Mouse (Mus musculus): ENCODE results near the gene Serhl. TPM values are rescaled to one million over a fixed set of nuclear protein-coding genes. Genes with fewer than 3 reads are reported as not detected.
A peak's percentile ranks its signal among the peaks of the same experiment; 100 is the strongest.
"Not testable (repeated sequence)": the region's sequence is repeated elsewhere in the genome, so short reads cannot be mapped to it uniquely, and the experiment has no call there.

Gene Serhl
- polyA plus RNA-seq, 1 experiment from 2014 or later = 22.3 TPM

- 32% methylated on average over 3 of the region's 3 CpGs for WGBS
- not testable (repeated sequence) for H3K27me3 ChIP-seq (ENCODE audit: control insufficient read depth, insufficient read depth, low read length); H3K4me2 ChIP-seq (ENCODE audit: low read depth, low read length); H3K9ac ChIP-seq (replicated peaks; ENCODE audit: low read depth, low read length); ATAC-seq (ENCODE audit: low read depth); H3K27ac ChIP-seq (ENCODE audit: low read depth, low read length); H3K4me1 ChIP-seq (ENCODE audit: control insufficient read depth, insufficient read depth, low read length); H3K4me3 ChIP-seq (ENCODE audit: low read depth, low read length); H3K9me3 ChIP-seq (ENCODE audit: control insufficient read depth, low read length)
- H3K36me3 ChIP-seq (ENCODE audit: control insufficient read depth, insufficient read depth, low read length) = peaks cover 53% of the 10 kb centered on the region
Observed at GRCm38 (mm10) chr15:83127037-83127436, 37.7 kb downstream of the Serhl start.

GRCm38 (mm10) chr15:83129530-83130231 is 40.4 kb downstream of the Serhl start:
- Histone ChIP-seq H3K36me3 (ENCODE audit: control insufficient read depth, insufficient read depth, low read length) (peaks cover 72% of the 10 kb centered on the region), H3K27me3 (ENCODE audit: control insufficient read depth, insufficient read depth, low read length) (no peaks in the 10 kb centered on the region)

GRCm38 (mm10) chr15:83134671-83135070 is 45.4 kb downstream of the Serhl start:
- no peak overlapping the region for H3K9ac ChIP-seq (replicated peaks; ENCODE audit: low read depth, low read length)
- WGBS = 87% methylated on average over 6 of the region's 6 CpGs
- peaks cover 75% of the 10 kb centered on the region for H3K36me3 ChIP-seq (ENCODE audit: control insufficient read depth, insufficient read depth, low read length)
- ATAC-seq (ENCODE audit: low read depth) = no peak
- no peaks in the 10 kb centered on the region for H3K4me1 ChIP-seq (ENCODE audit: control insufficient read depth, insufficient read depth, low read length)
- H3K4me2 ChIP-seq (ENCODE audit: low read depth, low read length) = no peak overlapping the region
- H3K4me3 ChIP-seq (ENCODE audit: low read depth, low read length) = no peak overlapping the region
- no peak overlapping the region for H3K27ac ChIP-seq (ENCODE audit: low read depth, low read length)
- no peaks in the 10 kb centered on the region for H3K9me3 ChIP-seq (ENCODE audit: control insufficient read depth, low read length)
- no peaks in the 10 kb centered on the region for H3K27me3 ChIP-seq (ENCODE audit: control insufficient read depth, insufficient read depth, low read length)

More at GRCm38 (mm10) chr15:83129530-83130231, 40.4 kb downstream of the Serhl start:
- H3K4me3 ChIP-seq (ENCODE audit: low read depth, low read length) = no peak overlapping the region
- no peaks in the 10 kb centered on the region for H3K4me1 ChIP-seq (ENCODE audit: control insufficient read depth, insufficient read depth, low read length)
- 90% methylated on average over 7 of the region's 7 CpGs for whole genome bisulfite sequencing
- no peak for ATAC-seq (ENCODE audit: low read depth)
- no peaks in the 10 kb centered on the region for H3K9me3 ChIP-seq (ENCODE audit: control insufficient read depth, low read length)
- no peak overlapping the region for H3K9ac ChIP-seq (replicated peaks; ENCODE audit: low read depth, low read length)
- no peak overlapping the region for H3K27ac ChIP-seq (ENCODE audit: low read depth, low read length)
- H3K4me2 ChIP-seq (ENCODE audit: low read depth, low read length) = no peak overlapping the region

- no peaks in the 10 kb centered on the region for H3K4me1 ChIP-seq (ENCODE audit: control insufficient read depth, insufficient read depth, low read length)
- H3K9me3 ChIP-seq (ENCODE audit: control insufficient read depth, low read length) = no peaks in the 10 kb centered on the region
- H3K9ac ChIP-seq (replicated peaks; ENCODE audit: low read depth, low read length) = no peak overlapping the region
- no peak overlapping the region for H3K27ac ChIP-seq (ENCODE audit: low read depth, low read length)
- no peaks in the 10 kb centered on the region for H3K27me3 ChIP-seq (ENCODE audit: control insufficient read depth, insufficient read depth, low read length)
- no peak for ATAC-seq (ENCODE audit: low read depth)
- no peak overlapping the region for H3K4me2 ChIP-seq (ENCODE audit: low read depth, low read length)
- peaks cover 65% of the 10 kb centered on the region for H3K36me3 ChIP-seq (ENCODE audit: control insufficient read depth, insufficient read depth, low read length)
- WGBS = 98% methylated on average over 2 of the region's 2 CpGs
- no peak overlapping the region for H3K4me3 ChIP-seq (ENCODE audit: low read depth, low read length)
Observed at GRCm38 (mm10) chr15:83135654-83136053, 46.3 kb downstream of the Serhl start.

- 43% methylated on average over 5 of the region's 5 CpGs for WGBS
- peaks cover 10% of the 10 kb centered on the region; the same call in 1 of the 2 replicates for H3K4me1 ChIP-seq (ENCODE audit: control insufficient read depth, insufficient read depth, low read length)
- H3K9ac ChIP-seq (replicated peaks; ENCODE audit: low read depth, low read length) = no peak overlapping the region
- H3K9me3 ChIP-seq (ENCODE audit: control insufficient read depth, low read length) = no peaks in the 10 kb centered on the region
- peaks cover 6% of the 10 kb centered on the region; the same call in 1 of the 2 replicates for H3K36me3 ChIP-seq (ENCODE audit: control insufficient read depth, insufficient read depth, low read length)
- no peak overlapping the region for H3K4me3 ChIP-seq (ENCODE audit: low read depth, low read length)
- H3K27ac ChIP-seq (ENCODE audit: low read depth, low read length) = peak overlapping the region; percentile 28; the same call in 1 of the 2 replicates
- no peak overlapping the region for H3K4me2 ChIP-seq (ENCODE audit: low read depth, low read length)
- no peaks in the 10 kb centered on the region for H3K27me3 ChIP-seq (ENCODE audit: control insufficient read depth, insufficient read depth, low read length)
- no peak for ATAC-seq (ENCODE audit: low read depth)
Observed at GRCm38 (mm10) chr15:83142861-83143260, 53.6 kb downstream of the Serhl start.

- H3K9me3 ChIP-seq (ENCODE audit: control insufficient read depth, low read length) = no peaks in the 10 kb centered on the region
- no peaks in the 10 kb centered on the region for H3K27me3 ChIP-seq (ENCODE audit: control insufficient read depth, insufficient read depth, low read length)
- peaks cover 14% of the 10 kb centered on the region; the same call in 1 of the 2 replicates for H3K4me1 ChIP-seq (ENCODE audit: control insufficient read depth, insufficient read depth, low read length)
- H3K4me2 ChIP-seq (ENCODE audit: low read depth, low read length) = no peak overlapping the region
- no peak overlapping the region for H3K9ac ChIP-seq (replicated peaks; ENCODE audit: low read depth, low read length)
- H3K4me3 ChIP-seq (ENCODE audit: low read depth, low read length) = no peak overlapping the region
- no peak overlapping the region for H3K27ac ChIP-seq (ENCODE audit: low read depth, low read length)
- no peaks in the 10 kb centered on the region for H3K36me3 ChIP-seq (ENCODE audit: control insufficient read depth, insufficient read depth, low read length)
- WGBS = 94% methylated on average over 6 of the region's 6 CpGs
- no peak for ATAC-seq (ENCODE audit: low read depth)
Observed at GRCm38 (mm10) chr15:83145541-83145940, 56.2 kb downstream of the Serhl start.

- WGBS = 4% methylated on average over 21 of the region's 21 CpGs
- Histone ChIP-seq H3K4me1 (ENCODE audit: control insufficient read depth, insufficient read depth, low read length) (peaks cover 12% of the 10 kb centered on the region; the same call in 1 of the 2 replicates), H3K36me3 (ENCODE audit: control insufficient read depth, insufficient read depth, low read length) (no peaks in the 10 kb centered on the region), H3K4me2 (ENCODE audit: low read depth, low read length) (peak overlapping the region; percentile 56), H3K27me3 (ENCODE audit: control insufficient read depth, insufficient read depth, low read length) (no peaks in the 10 kb centered on the region), H3K27ac (ENCODE audit: low read depth, low read length) (peak overlapping the region; percentile 98), H3K9me3 (ENCODE audit: control insufficient read depth, low read length) (no peaks in the 10 kb centered on the region), H3K9ac (replicated peaks; ENCODE audit: low read depth, low read length) (peak overlapping the region; percentile 95), H3K4me3 (ENCODE audit: low read depth, low read length) (peak overlapping the region; percentile 73)
- ATAC-seq (ENCODE audit: low read depth) = no peak
Observed at GRCm38 (mm10) chr15:83148395-83148794, 59.1 kb downstream of the Serhl start.

GRCm38 (mm10) chr15:83148801-83149195 is 59.5 kb downstream of the Serhl start:
- Histone ChIP-seq H3K4me2 (ENCODE audit: low read depth, low read length) (peak overlapping the region; percentile 56), H3K27me3 (ENCODE audit: control insufficient read depth, insufficient read depth, low read length) (no peaks in the 10 kb centered on the region), H3K9ac (replicated peaks; ENCODE audit: low read depth, low read length) (peak overlapping the region; percentile 95), H3K36me3 (ENCODE audit: control insufficient read depth, insufficient read depth, low read length) (no peaks in the 10 kb centered on the region), H3K27ac (ENCODE audit: low read depth, low read length) (peak overlapping the region; percentile 98), H3K4me3 (ENCODE audit: low read depth, low read length) (peak overlapping the region; percentile 73), H3K9me3 (ENCODE audit: control insufficient read depth, low read length) (no peaks in the 10 kb centered on the region), H3K4me1 (ENCODE audit: control insufficient read depth, insufficient read depth, low read length) (peaks cover 10% of the 10 kb centered on the region; the same call in 1 of the 2 replicates)
- under 1% methylated on average over 41 of the region's 41 CpGs for WGBS
- peak; percentile 84 for ATAC-seq (ENCODE audit: low read depth)

- H3K36me3 ChIP-seq (ENCODE audit: control insufficient read depth, insufficient read depth, low read length) = no peaks in the 10 kb centered on the region
- H3K9ac ChIP-seq (replicated peaks; ENCODE audit: low read depth, low read length) = peak within 1 kb of the TSS; percentile 95
- no peaks in the 10 kb centered on the region for H3K27me3 ChIP-seq (ENCODE audit: control insufficient read depth, insufficient read depth, low read length)
- peak within 1 kb of the TSS; percentile 98 for H3K27ac ChIP-seq (ENCODE audit: low read depth, low read length)
- H3K4me1 ChIP-seq (ENCODE audit: control insufficient read depth, insufficient read depth, low read length) = peaks cover 10% of the 10 kb centered on the region; the same call in 1 of the 2 replicates
- H3K4me3 ChIP-seq (ENCODE audit: low read depth, low read length) = peak within 1 kb of the TSS; percentile 73
- peak; percentile 93 for ATAC-seq (ENCODE audit: low read depth)
- no peaks in the 10 kb centered on the region for H3K9me3 ChIP-seq (ENCODE audit: control insufficient read depth, low read length)
- H3K4me2 ChIP-seq (ENCODE audit: low read depth, low read length) = peak within 1 kb of the TSS; percentile 56
- WGBS = under 1% methylated on average over 56 of the region's 56 CpGs
Observed at GRCm38 (mm10) chr15:83149196-83150072, 60.1 kb downstream of the Serhl start, which contains the start of gene Poldip3. Gene Poldip3 (minus strand): TSS chr15:83149384.

Measured in neural tube, embryonic 14.5 days (tissue).